ENCODE assay signal across 21 mouse cellular contexts in genomic region chr1:152685531-152685930, GRCm38 (mm10).
DNase-seq lines count a peak whose midpoint lies in the region; ATAC-seq and TF ChIP-seq lines count a peak whose summit lies in the region.
"Had no signal": no experiment of that assay in that cellular context is flagged by ENCODE, and none has a peak within 500 bp of the region (broad histone marks: within the 10 kb centered on the region; RNA-seq: fewer than 3 reads in every experiment).

No protein-coding gene starts in this region.

- TF ChIP-seq RAD21 in MEL (IDR thresholded peaks at IDR 0.05; ENCODE audit: low read depth, low read length), result peak; percentile 12; the same call in 1 of the 2 replicates

- no peak for DNase-seq in heart, postnatal 0 days (ENCODE audit: low spot score)
- no peak for DNase-seq in heart, postnatal 25 days (ENCODE audit: low spot score)
- DNase-seq in kidney, postnatal 36 days, result peak; percentile 29 to 38
- no peak for DNase-seq in MEL (ENCODE audit: low read depth, low spot score)
- DNase-seq in cerebellum, postnatal 4 days (ENCODE audit: low spot score in 2 of 2), result no peak
- DNase-seq: adrenal gland, adult 8-10 months; cerebellum, adult 9-11 months; gastrocnemius, postnatal 36 days; layer of hippocampus, postnatal 36 days; right cerebral cortex, postnatal 25 days; thymus, adult 18-20 months had no signal

- no peak overlapping the region for H3K4me2 ChIP-seq in heart, postnatal 0 days (ENCODE audit: low read depth, low read length)
- H3K4me2 ChIP-seq in kidney, embryonic 15.5 days, result no peak overlapping the region
- H3K4me2 ChIP-seq: embryonic facial prominence, embryonic 15.5 days; heart, embryonic 15.5 days; hindbrain, embryonic 13.5 days; limb, embryonic 13.5 days had no signal

- peak; percentile 41 for TF ChIP-seq CTCF in heart, postnatal 0 days (IDR thresholded peaks at IDR 0.05; ENCODE audit: low read depth)
- no peak for TF ChIP-seq CTCF in MEL (IDR thresholded peaks at IDR 0.05 in 2 of 3, conservative IDR thresholded peaks at IDR 0.05 in 1 of 3; ENCODE audit: control insufficient read depth in 1 of 3, insufficient read depth in 1 of 3, low read depth in 2 of 3, low read length in 3 of 3, poor library complexity in 1 of 3, severe bottlenecking in 1 of 3)
- 0 out of 2 replicates have a peak, but pooled peaks have one; percentile 6 for TF ChIP-seq CTCF in cortical plate, adult 2 months (IDR thresholded peaks at IDR 0.05; ENCODE audit: extremely low read depth, insufficient read depth, low read length)

- H3K4me1 ChIP-seq in heart, postnatal 0 days (ENCODE audit: control insufficient read depth, insufficient read depth), result peaks cover 61% of the 10 kb centered on the region
- peaks cover 54% of the 10 kb centered on the region for H3K4me1 ChIP-seq in kidney, embryonic 15.5 days
- no peaks in the 10 kb centered on the region for H3K4me1 ChIP-seq in MEL (ENCODE audit: control insufficient read depth in 1 of 2, insufficient read depth in 2 of 2, low read length in 2 of 2)
- no peaks in the 10 kb centered on the region for H3K4me1 ChIP-seq in cortical plate, adult 2 months (ENCODE audit: control insufficient read depth, insufficient read depth, low read length)

- H3K27me3 ChIP-seq in heart, postnatal 0 days (ENCODE audit: control insufficient read depth, insufficient read depth, low read length), result no peaks in the 10 kb centered on the region
- no peaks in the 10 kb centered on the region for H3K27me3 ChIP-seq in kidney, embryonic 15.5 days
- peaks cover 10 to 17% of the 10 kb centered on the region in 2 experiments; a peak in 3 of 4 replicates for H3K27me3 ChIP-seq in MEL (ENCODE audit: control insufficient read depth in 1 of 2, insufficient read depth in 2 of 2, low read length in 2 of 2)
- H3K27me3 ChIP-seq: embryonic facial prominence, embryonic 15.5 days; heart, embryonic 15.5 days; hindbrain, embryonic 13.5 days; limb, embryonic 13.5 days; Patski had no signal

- no peaks in the 10 kb centered on the region for H3K36me3 ChIP-seq in heart, postnatal 0 days (replicated peaks; ENCODE audit: control insufficient read depth, insufficient read depth, low read length)
- no peaks in the 10 kb centered on the region for H3K36me3 ChIP-seq in kidney, embryonic 15.5 days
- no peaks in the 10 kb centered on the region for H3K36me3 ChIP-seq in MEL (ENCODE audit: control insufficient read depth in 1 of 2, insufficient read depth in 2 of 2, low read length in 2 of 2)
- H3K36me3 ChIP-seq: embryonic facial prominence, embryonic 15.5 days; heart, embryonic 15.5 days; hindbrain, embryonic 13.5 days; limb, embryonic 13.5 days had no signal

- ATAC-seq in heart, postnatal 0 days (ENCODE audit: insufficient read depth, low read depth), result no peak
- ATAC-seq in kidney, embryonic 15.5 days (replicated peaks; ENCODE audit: low FRiP score), result no peak
- ATAC-seq: forebrain, embryonic 16.5 days; midbrain, embryonic 16.5 days; Patski had no signal

- no peak for TF ChIP-seq EP300 in heart, postnatal 0 days (IDR thresholded peaks at IDR 0.05; ENCODE audit: low read depth)
- no peak for TF ChIP-seq EP300 in MEL (IDR thresholded peaks at IDR 0.05; ENCODE audit: low read depth in 1 of 2, low read length in 2 of 2)

- H3K9me3 ChIP-seq in heart, postnatal 0 days (replicated peaks; ENCODE audit: control insufficient read depth, low read length), result no peaks in the 10 kb centered on the region
- no peaks in the 10 kb centered on the region for H3K9me3 ChIP-seq in kidney, embryonic 15.5 days (replicated peaks)
- no peaks in the 10 kb centered on the region for H3K9me3 ChIP-seq in MEL (replicated peaks; ENCODE audit: insufficient read depth, low read length)
- H3K9me3 ChIP-seq: embryonic facial prominence, embryonic 15.5 days; heart, embryonic 15.5 days; hindbrain, embryonic 13.5 days; limb, embryonic 13.5 days had no signal

- TF ChIP-seq POLR2A in MEL (IDR thresholded peaks at IDR 0.05; ENCODE audit: control insufficient read depth in 1 of 2, insufficient read depth in 1 of 2, low read depth in 1 of 2, low read length in 2 of 2, poor library complexity in 1 of 2), result no peak
- no peak for TF ChIP-seq POLR2A in cortical plate, adult 2 months (IDR thresholded peaks at IDR 0.05; ENCODE audit: extremely low read depth, insufficient read depth, low read length)

- no peak overlapping the region for H3K9ac ChIP-seq in heart, postnatal 0 days (replicated peaks; ENCODE audit: low read depth, low read length)
- H3K9ac ChIP-seq in kidney, embryonic 15.5 days, result no peak overlapping the region
- H3K9ac ChIP-seq in MEL (ENCODE audit: control insufficient read depth, low read depth, low read length, poor library complexity, severe bottlenecking), result no peak overlapping the region
- H3K9ac ChIP-seq: embryonic facial prominence, embryonic 15.5 days; heart, embryonic 15.5 days; hindbrain, embryonic 13.5 days; limb, embryonic 13.5 days; liver, embryonic 14.5 days had no signal

- no peak overlapping the region for H3K4me3 ChIP-seq in heart, postnatal 0 days (ENCODE audit: low read depth, low read length)
- no peak overlapping the region for H3K4me3 ChIP-seq in kidney, embryonic 15.5 days (replicated peaks)
- no peak overlapping the region for H3K4me3 ChIP-seq in MEL (ENCODE audit: control insufficient read depth in 1 of 2, insufficient read depth in 1 of 2, low read depth in 2 of 2, low read length in 2 of 2)
- H3K4me3 ChIP-seq in cortical plate, adult 2 months (ENCODE audit: insufficient read depth, low read length), result no peak overlapping the region
- H3K4me3 ChIP-seq: embryonic facial prominence, embryonic 15.5 days; heart, embryonic 15.5 days; hindbrain, embryonic 13.5 days; limb, embryonic 13.5 days had no signal

- H3K79me2 ChIP-seq in MEL (ENCODE audit: control insufficient read depth, insufficient read depth, low read length, poor library complexity), result no peaks in the 10 kb centered on the region

- 45% methylated on average over 3 of the region's 3 CpGs for WGBS in heart, postnatal 0 days
- 66% methylated on average over 3 of the region's 3 CpGs for WGBS in kidney, embryonic 15.5 days

- intact Hi-C loops in heart, postnatal 25 days (cut with DNase I), result no loop called here

- H3K27ac ChIP-seq in heart, postnatal 0 days (ENCODE audit: low read depth), result no peak overlapping the region
- H3K27ac ChIP-seq in kidney, embryonic 15.5 days, result no peak overlapping the region
- no peak overlapping the region for H3K27ac ChIP-seq in MEL (ENCODE audit: control insufficient read depth, low read depth, low read length)
- no peak overlapping the region for H3K27ac ChIP-seq in cortical plate, adult 2 months (ENCODE audit: insufficient read depth, low read length)
- H3K27ac ChIP-seq: embryonic facial prominence, embryonic 15.5 days; hindbrain, embryonic 13.5 days; limb, embryonic 13.5 days; liver, embryonic 14.5 days had no signal

TF ChIP-seq in MEL, 35 proteins besides CTCF, POLR2A, EP300 and RAD21:
- TF ChIP-seq CHD1 (IDR thresholded peaks at IDR 0.05; ENCODE audit: low read depth, low read length), result no peak
- TF ChIP-seq GABPA (IDR thresholded peaks at IDR 0.05; ENCODE audit: low read depth, low read length), result no peak
- TF ChIP-seq MYB (IDR thresholded peaks at IDR 0.05; ENCODE audit: low read depth, low read length), result no peak
- no peak for TF ChIP-seq ZMIZ1 (IDR thresholded peaks at IDR 0.05; ENCODE audit: low read depth, low read length)
- no peak for TF ChIP-seq JUND (IDR thresholded peaks at IDR 0.05; ENCODE audit: low read depth, low read length)
- peak; percentile 26; the same call in 1 of the 2 replicates for TF ChIP-seq SMC3 (IDR thresholded peaks at IDR 0.05; ENCODE audit: low read depth, low read length)
- TF ChIP-seq TCF12 (IDR thresholded peaks at IDR 0.05; ENCODE audit: low read depth, low read length), result no peak

Comparison
In these comparisons a context has a peak if more than half of its experiments do, and no peak if none do; other contexts are left out.
1. DNase-seq: peak in kidney, postnatal 36 days (2 of 2); none in heart, postnatal 0 days (single experiment), heart, postnatal 25 days (single experiment), MEL (single experiment) and cerebellum, postnatal 4 days (0 of 2).
2. CTCF ChIP-seq: peak in heart, postnatal 0 days (single experiment) and cortical plate, adult 2 months (single experiment); none in MEL (0 of 3).